Mouse (Mus musculus): ENCODE measurements around the gene Kcnn1. TPM values are rescaled to one million over a fixed set of nuclear protein-coding genes. Genes with fewer than 3 reads are reported as not detected.

Gene Kcnn1
- polyA plus RNA-seq, 1 experiment from 2014 or later: 2.8 TPM

DNA sequence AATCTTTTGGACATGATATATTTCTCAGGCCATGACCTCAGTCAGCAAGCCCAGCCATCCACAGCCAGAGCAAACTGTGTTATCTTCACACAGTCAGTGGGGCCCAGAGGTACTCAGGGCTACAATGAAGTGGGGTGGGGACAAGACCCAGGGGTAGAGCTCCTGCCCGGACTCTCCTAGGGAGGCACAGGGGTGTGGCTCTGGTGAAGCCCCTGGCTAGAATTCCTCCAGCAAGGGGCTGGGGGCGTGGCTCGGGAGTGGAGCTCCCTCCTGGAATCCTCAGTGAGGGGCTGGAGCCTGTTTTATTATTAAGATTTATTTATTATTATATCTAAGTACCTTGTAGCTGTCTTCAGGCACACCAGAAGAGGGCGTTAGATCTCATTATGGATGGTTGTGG, 13.3 kb upstream of the Kcnn1 start:
- Histone ChIP-seq H3K27me3 (no peaks in the 10 kb centered on the region), H3K4me1 (replicated peaks) (peaks cover 23% of the 10 kb centered on the region), H3K9ac (no peak overlapping the region), H3K4me2 (no peak overlapping the region), H3K9me3 (replicated peaks) (no peaks in the 10 kb centered on the region), H3K4me3 (no peak overlapping the region), H3K27ac (no peak overlapping the region), H3K36me3 (no peaks in the 10 kb centered on the region)
- WGBS: 50% methylated on average over 4 of the region's 4 CpGs
- ATAC-seq (replicated peaks; ENCODE audit: insufficient number of reproducible peaks, insufficient read depth, low FRiP score, low read depth): no peak

DNA sequence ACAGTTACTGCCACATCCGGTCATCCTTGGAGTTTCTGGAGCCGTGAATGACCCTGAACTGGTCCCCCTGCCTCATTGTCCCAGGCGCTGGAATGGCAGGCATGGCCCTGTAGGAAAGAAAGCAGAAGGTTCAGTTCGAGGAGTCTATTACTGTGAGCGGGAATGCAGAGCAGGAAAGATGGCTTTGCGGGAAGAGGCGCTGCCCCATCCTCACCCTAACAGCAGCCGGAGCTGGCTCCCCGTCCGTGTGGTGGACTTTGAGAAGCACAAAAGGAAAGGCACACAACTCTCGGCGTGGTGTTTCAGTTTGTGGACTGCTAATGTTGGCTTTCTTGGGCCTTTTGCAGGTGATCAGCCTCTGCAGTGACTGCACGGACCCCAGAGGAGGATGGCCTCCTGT, 11.4 kb upstream of the Kcnn1 start:
- Histone ChIP-seq H3K9me3 (replicated peaks) (no peaks in the 10 kb centered on the region), H3K4me2 (no peak overlapping the region), H3K4me3 (no peak overlapping the region), H3K27ac (no peak overlapping the region), H3K27me3 (no peaks in the 10 kb centered on the region), H3K4me1 (replicated peaks) (peaks cover 13% of the 10 kb centered on the region), H3K36me3 (no peaks in the 10 kb centered on the region), H3K9ac (no peak overlapping the region)
- ATAC-seq (replicated peaks; ENCODE audit: insufficient number of reproducible peaks, insufficient read depth, low FRiP score, low read depth): no peak
- 87% methylated on average over 13 of the region's 13 CpGs for WGBS

DNA sequence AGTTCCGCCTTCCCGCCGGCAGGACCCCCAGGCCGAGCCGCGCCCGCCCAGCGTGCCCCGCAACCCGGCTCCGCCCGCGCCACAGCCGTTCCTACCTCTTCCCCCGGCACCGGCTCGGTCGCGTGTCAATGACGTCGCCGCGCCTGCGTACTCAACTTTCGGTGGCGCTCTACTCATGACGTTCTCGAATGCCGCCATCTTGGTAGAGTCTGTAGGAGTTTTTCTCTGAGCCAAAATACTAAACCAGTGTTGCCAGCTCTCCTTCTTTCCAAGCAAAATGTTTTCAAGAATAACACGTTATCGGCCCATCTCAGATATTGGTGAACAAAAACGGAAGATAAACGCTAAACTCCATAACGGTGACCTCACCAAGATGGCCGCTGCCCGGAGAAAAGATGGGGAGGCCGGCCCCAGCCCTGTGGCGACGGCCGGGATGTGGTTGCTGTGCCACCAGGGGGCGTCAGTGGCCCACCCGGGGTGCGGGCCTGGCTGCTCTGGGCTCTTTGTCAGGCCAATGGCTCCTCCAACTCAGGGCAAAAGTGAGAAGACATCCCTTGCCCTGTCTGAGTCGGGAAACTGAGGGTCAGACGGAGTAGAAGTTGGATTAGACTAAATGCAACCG, 10.4 kb upstream of the Kcnn1 start, which contains the start of gene Ccdc124:
Ccdc124 (minus strand) TSS at position 572 of the 622 bp plus-strand sequence.
- H3K4me3 ChIP-seq: peak within 1 kb of the TSS; percentile 90
- peak; percentile 85 for ATAC-seq (replicated peaks; ENCODE audit: insufficient number of reproducible peaks, insufficient read depth, low FRiP score, low read depth)
- WGBS: under 1% methylated on average over 46 of the region's 46 CpGs
- peaks cover 23% of the 10 kb centered on the region for H3K4me1 ChIP-seq (replicated peaks)
- peak within 1 kb of the TSS; percentile 94 for H3K4me2 ChIP-seq
- peak within 1 kb of the TSS; percentile 75 for H3K9ac ChIP-seq
- no peaks in the 10 kb centered on the region for H3K36me3 ChIP-seq
- H3K27ac ChIP-seq: peak within 1 kb of the TSS; percentile 78
- H3K9me3 ChIP-seq (replicated peaks): no peaks in the 10 kb centered on the region
- H3K27me3 ChIP-seq: no peaks in the 10 kb centered on the region

GRCm38 (mm10) chr8:70872643-70873363, 9.7 kb upstream of the Kcnn1 start:
- Histone ChIP-seq H3K36me3 (no peaks in the 10 kb centered on the region), H3K4me1 (replicated peaks) (peaks cover 29% of the 10 kb centered on the region), H3K27me3 (no peaks in the 10 kb centered on the region)

DNA sequence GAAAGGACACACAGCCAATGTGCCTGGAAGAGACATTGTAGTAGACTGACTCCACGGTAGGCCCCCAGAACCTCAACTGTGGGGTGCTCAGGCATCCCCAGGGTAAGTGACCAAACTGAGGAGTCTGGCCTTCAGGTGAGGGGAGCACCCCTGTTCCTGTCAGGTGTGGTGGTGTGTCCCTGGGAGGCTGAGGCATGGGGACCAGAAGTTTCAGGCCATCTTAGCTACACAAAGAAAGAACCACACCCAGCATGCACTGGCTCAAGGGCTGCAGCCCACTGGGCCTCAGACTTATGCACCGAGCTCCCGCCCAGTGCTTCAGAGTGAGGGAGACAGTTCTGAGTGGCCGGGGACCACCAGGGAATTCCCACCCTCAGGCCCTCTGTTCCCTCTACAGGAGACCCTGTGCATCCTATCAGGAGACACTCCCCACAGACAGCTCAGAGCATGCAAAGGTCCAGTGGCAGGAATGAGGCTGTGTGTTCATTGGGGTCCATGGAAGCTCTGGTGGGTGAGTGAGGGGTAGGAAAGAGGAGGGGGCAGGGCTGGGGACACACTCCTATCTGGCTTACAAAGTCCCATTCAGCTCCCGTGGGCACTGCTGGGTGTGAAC, 8.2 kb upstream of the Kcnn1 start:
- ATAC-seq (replicated peaks; ENCODE audit: insufficient number of reproducible peaks, insufficient read depth, low FRiP score, low read depth): no peak
- H3K27me3 ChIP-seq: 0 out of 2 replicates have a peak, but pooled peaks cover 5% of the 10 kb centered on the region
- H3K4me2 ChIP-seq: no peak overlapping the region
- WGBS: 78% methylated on average over 5 of the region's 5 CpGs
- H3K9ac ChIP-seq: no peak overlapping the region
- H3K36me3 ChIP-seq: no peaks in the 10 kb centered on the region
- H3K4me1 ChIP-seq (replicated peaks): peaks cover 32% of the 10 kb centered on the region
- no peak overlapping the region for H3K27ac ChIP-seq
- H3K9me3 ChIP-seq (replicated peaks): no peaks in the 10 kb centered on the region
- H3K4me3 ChIP-seq: no peak overlapping the region

More at GRCm38 (mm10) chr8:70872643-70873363, 9.7 kb upstream of the Kcnn1 start:
- H3K27ac ChIP-seq: peak overlapping the region; percentile 78
- peak overlapping the region; percentile 94 for H3K4me2 ChIP-seq
- H3K9ac ChIP-seq: peak overlapping the region; percentile 75
- no peaks in the 10 kb centered on the region for H3K9me3 ChIP-seq (replicated peaks)
- ATAC-seq (replicated peaks; ENCODE audit: insufficient number of reproducible peaks, insufficient read depth, low FRiP score, low read depth): no peak; the same call in 1 of the 2 replicates
- 4% methylated on average over 31 of the region's 31 CpGs for WGBS
- H3K4me3 ChIP-seq: peak overlapping the region; percentile 90

- H3K27me3 ChIP-seq: 0 out of 2 replicates have a peak, but pooled peaks cover 5% of the 10 kb centered on the region
- no peak for ATAC-seq (replicated peaks; ENCODE audit: insufficient number of reproducible peaks, insufficient read depth, low FRiP score, low read depth)
- H3K9ac ChIP-seq: no peak overlapping the region
- H3K9me3 ChIP-seq (replicated peaks): no peaks in the 10 kb centered on the region
- peaks cover 41% of the 10 kb centered on the region for H3K4me1 ChIP-seq (replicated peaks)
- no peak overlapping the region for H3K4me2 ChIP-seq
- 51% methylated on average over 16 of the region's 16 CpGs for WGBS
- no peak overlapping the region for H3K27ac ChIP-seq
- no peak overlapping the region for H3K4me3 ChIP-seq
- no peaks in the 10 kb centered on the region for H3K36me3 ChIP-seq
These were observed 6.6 kb upstream of the Kcnn1 start for GRCm38 (mm10) chr8:70869601-70870041.

DNA sequence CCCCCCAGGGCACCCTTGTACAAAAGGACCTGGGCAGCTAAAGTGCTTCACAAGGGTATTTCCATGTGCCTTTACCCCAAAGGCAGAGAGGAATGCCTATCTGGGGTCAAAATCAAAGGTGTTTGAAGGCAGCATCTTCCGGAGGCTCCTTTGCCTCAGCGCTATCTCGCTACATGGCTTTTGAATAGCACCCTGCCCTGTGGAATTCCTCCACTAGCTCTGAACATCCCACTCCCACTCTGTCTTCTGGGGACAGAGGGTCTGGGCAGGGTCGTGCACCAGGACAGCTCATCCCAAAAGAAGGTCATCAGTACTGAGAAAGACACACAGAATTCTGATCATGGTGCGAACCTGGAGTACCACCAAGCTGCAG, 6.1 kb upstream of the Kcnn1 start:
- H3K4me3 ChIP-seq: 0 out of 2 replicates have a peak overlapping the region, but pooled peaks have one; percentile 14
- peaks cover 45% of the 10 kb centered on the region for H3K4me1 ChIP-seq (replicated peaks)
- 0 out of 2 replicates have a peak, but pooled peaks cover 9% of the 10 kb centered on the region for H3K27me3 ChIP-seq
- H3K36me3 ChIP-seq: no peaks in the 10 kb centered on the region
- ATAC-seq (replicated peaks; ENCODE audit: insufficient number of reproducible peaks, insufficient read depth, low FRiP score, low read depth): no peak
- H3K27ac ChIP-seq: no peak overlapping the region
- H3K9me3 ChIP-seq (replicated peaks): no peaks in the 10 kb centered on the region
- H3K9ac ChIP-seq: peak overlapping the region; percentile 22; the same call in 1 of the 2 replicates
- peak overlapping the region; percentile 44 for H3K4me2 ChIP-seq
- WGBS: 34% methylated on average over 5 of the region's 5 CpGs

- Histone ChIP-seq H3K36me3 (no peaks in the 10 kb centered on the region), H3K27me3 (0 out of 2 replicates have a peak, but pooled peaks cover 14% of the 10 kb centered on the region), H3K9me3 (replicated peaks) (no peaks in the 10 kb centered on the region), H3K27ac (no peak overlapping the region), H3K4me2 (peak overlapping the region; percentile 44), H3K4me3 (peak overlapping the region; percentile 14; the same call in 1 of the 2 replicates), H3K9ac (peak overlapping the region; percentile 22; the same call in 1 of the 2 replicates), H3K4me1 (replicated peaks) (peaks cover 48% of the 10 kb centered on the region)
- ATAC-seq (replicated peaks; ENCODE audit: insufficient number of reproducible peaks, insufficient read depth, low FRiP score, low read depth): no peak
- WGBS: 30% methylated on average over 40 of the region's 40 CpGs
These were observed 5.6 kb upstream of the Kcnn1 start for GRCm38 (mm10) chr8:70868559-70869198.

DNA sequence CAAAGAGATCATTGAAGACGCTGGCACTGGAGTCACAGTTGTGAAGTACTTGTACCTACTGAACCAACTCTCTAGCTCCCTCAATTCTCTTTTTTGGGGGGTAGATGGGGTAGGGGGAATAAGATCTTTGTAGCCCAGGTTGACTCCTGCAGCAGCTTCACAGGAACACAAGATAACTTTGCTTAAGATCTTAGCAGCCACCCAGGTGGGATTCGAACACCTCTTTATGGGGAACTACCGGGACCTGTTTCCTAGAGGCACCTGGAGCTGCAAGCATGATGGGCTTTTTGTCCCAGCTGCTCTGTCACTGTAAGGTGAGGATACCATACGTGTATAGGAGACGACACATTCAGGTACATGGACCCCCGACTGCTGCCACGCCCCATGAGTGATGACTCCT, 3.5 kb upstream of the Kcnn1 start:
- Histone ChIP-seq H3K9ac (no peak overlapping the region), H3K27me3 (peaks cover 33% of the 10 kb centered on the region), H3K4me2 (peak overlapping the region; percentile 91; the same call in 1 of the 2 replicates), H3K4me3 (no peak overlapping the region), H3K36me3 (no peaks in the 10 kb centered on the region), H3K4me1 (replicated peaks) (peaks cover 58% of the 10 kb centered on the region), H3K9me3 (replicated peaks) (no peaks in the 10 kb centered on the region), H3K27ac (no peak overlapping the region)
- 86% methylated on average over 7 of the region's 7 CpGs for WGBS
- no peak for ATAC-seq (replicated peaks; ENCODE audit: insufficient number of reproducible peaks, insufficient read depth, low FRiP score, low read depth)

- H3K4me3 ChIP-seq: peak overlapping the region; percentile 79
- peak overlapping the region; percentile 86 for H3K27ac ChIP-seq
- peaks cover 58% of the 10 kb centered on the region for H3K4me1 ChIP-seq (replicated peaks)
- peak overlapping the region; percentile 28; the same call in 1 of the 2 replicates for H3K9ac ChIP-seq
- no peaks in the 10 kb centered on the region for H3K9me3 ChIP-seq (replicated peaks)
- peaks cover 38% of the 10 kb centered on the region for H3K27me3 ChIP-seq
- ATAC-seq (replicated peaks; ENCODE audit: insufficient number of reproducible peaks, insufficient read depth, low FRiP score, low read depth): no peak
- H3K4me2 ChIP-seq: peak overlapping the region; percentile 91
- WGBS: 8% methylated on average over 12 of the region's 12 CpGs
- H3K36me3 ChIP-seq: no peaks in the 10 kb centered on the region
These were observed 3.0 kb upstream of the Kcnn1 start for GRCm38 (mm10) chr8:70866001-70866520.
